ENCODE assay signal across 8 mouse cellular contexts in genomic region chr10:96689976-96690867, GRCm38 (mm10).
DNase-seq lines count a peak whose midpoint lies in the region; ATAC-seq and TF ChIP-seq lines count a peak whose summit lies in the region.
"Had no signal": no experiment of that assay in that cellular context is flagged by ENCODE, and none has a peak within 500 bp of the region (broad histone marks: within the 10 kb centered on the region; RNA-seq: fewer than 3 reads in every experiment).

No protein-coding gene starts in this region.

- H3K27me3 ChIP-seq in limb, embryonic 13.5 days, result no peaks in the 10 kb centered on the region
- no peaks in the 10 kb centered on the region for H3K27me3 ChIP-seq in limb, embryonic 10.5 days (ENCODE audit: low read depth, poor library complexity, severe bottlenecking)
- H3K27me3 ChIP-seq in CH12.LX (replicated peaks), result no peaks in the 10 kb centered on the region
- H3K27me3 ChIP-seq in liver, embryonic 16.5 days (ENCODE audit: control insufficient read depth, insufficient read depth, low read depth, low read length), result no peaks in the 10 kb centered on the region

- H3K9ac ChIP-seq in limb, embryonic 13.5 days, result no peak overlapping the region
- peak overlapping the region; percentile 6 for H3K9ac ChIP-seq in CH12.LX (ENCODE audit: insufficient read depth, low read depth)
- H3K9ac ChIP-seq in liver, embryonic 16.5 days (ENCODE audit: low read depth, low read length), result no peak overlapping the region

- no peaks in the 10 kb centered on the region for H3K9me3 ChIP-seq in limb, embryonic 13.5 days
- no peaks in the 10 kb centered on the region for H3K9me3 ChIP-seq in limb, embryonic 10.5 days (replicated peaks)
- H3K9me3 ChIP-seq in CH12.LX (replicated peaks; ENCODE audit: low read length), result no peaks in the 10 kb centered on the region
- H3K9me3 ChIP-seq in liver, embryonic 16.5 days (replicated peaks; ENCODE audit: control insufficient read depth, low read length), result no peaks in the 10 kb centered on the region

- dilution Hi-C loops in CH12.LX (cut with MboI; ENCODE audit: extremely low pct_ligation_motif_present, extremely low pct_unique_long_range_greater_than_20kb, low sequenced_read_pairs), result no loop called here

- no peak for TF ChIP-seq CTCF in CH12.LX (conservative IDR thresholded peaks at IDR 0.05 in 1 of 2, IDR thresholded peaks at IDR 0.05 in 1 of 2; ENCODE audit: low read depth in 2 of 2, low read length in 2 of 2)

- TF ChIP-seq POLR2A in CH12.LX (IDR thresholded peaks at IDR 0.05; ENCODE audit: low read depth, low read length), result no peak

- H3K4me2 ChIP-seq in limb, embryonic 13.5 days (replicated peaks), result no peak overlapping the region
- H3K4me2 ChIP-seq in CH12.LX (ENCODE audit: insufficient read depth, low read depth, poor library complexity, severe bottlenecking), result peak overlapping the region; percentile 45
- H3K4me2 ChIP-seq in liver, embryonic 16.5 days (ENCODE audit: low read depth, low read length), result no peak overlapping the region

- no peak for TF ChIP-seq RAD21 in CH12.LX (IDR thresholded peaks at IDR 0.05; ENCODE audit: low read depth, low read length)

- H3K27ac ChIP-seq in limb, embryonic 13.5 days, result peak overlapping the region; percentile 39; the same call in 1 of the 2 replicates
- H3K27ac ChIP-seq in limb, embryonic 10.5 days, result no peak overlapping the region
- peak overlapping the region; percentile 15; the same call in 1 of the 2 replicates for H3K27ac ChIP-seq in CH12.LX (ENCODE audit: insufficient read depth, low read depth)
- peak overlapping the region; percentile 57 for H3K27ac ChIP-seq in brown adipose tissue, adult 24 weeks (replicated peaks; ENCODE audit: low read depth, low read length)
- peak overlapping the region; percentile 61 for H3K27ac ChIP-seq in liver, embryonic 16.5 days (ENCODE audit: low read length)

- DNase-seq in limb, embryonic 10.5 days (ENCODE audit: low spot score), result no peak
- DNase-seq in CH12.LX (ENCODE audit: extremely low read depth), result no peak
- no peak for DNase-seq in adrenal gland, postnatal 14 days
- DNase-seq in gastrocnemius, adult 18-20 months (ENCODE audit: low spot score), result no peak
- DNase-seq: cerebellum, adult 9-11 months had no signal

- in situ Hi-C loops in CH12.LX (cut with MboI; ENCODE audit: low pct_ligation_motif_present, low pct_unique_long_range_greater_than_20kb, low sequenced_read_pairs), result no loop called here

- 50% methylated on average over 11 of the region's 11 CpGs for WGBS in limb, embryonic 13.5 days
- WGBS in limb, embryonic 10.5 days, result 64% methylated on average over 11 of the region's 11 CpGs
- WGBS in liver, embryonic 16.5 days (ENCODE audit: insufficient replicate concordance), result 44% methylated on average over 11 of the region's 11 CpGs

- H3K4me3 ChIP-seq in limb, embryonic 13.5 days, result no peak overlapping the region
- H3K4me3 ChIP-seq in limb, embryonic 10.5 days, result no peak overlapping the region
- H3K4me3 ChIP-seq in CH12.LX (replicated peaks in 1 of 3; ENCODE audit: low read depth in 2 of 3, low read length in 2 of 3, poor library complexity in 1 of 3), result no peak overlapping the region
- H3K4me3 ChIP-seq in brown adipose tissue, adult 24 weeks (ENCODE audit: insufficient read depth, low read depth, low read length), result no peak overlapping the region
- H3K4me3 ChIP-seq in liver, embryonic 16.5 days (ENCODE audit: low read depth, low read length), result no peak overlapping the region

- no peaks in the 10 kb centered on the region for H3K79me2 ChIP-seq in CH12.LX (replicated peaks; ENCODE audit: control insufficient read depth, extremely low read depth, insufficient read depth, poor library complexity, severe bottlenecking)

- no peak for TF ChIP-seq EP300 in CH12.LX (IDR thresholded peaks at IDR 0.05; ENCODE audit: low read length)

- no peaks in the 10 kb centered on the region for H3K36me3 ChIP-seq in limb, embryonic 13.5 days
- H3K36me3 ChIP-seq in limb, embryonic 10.5 days, result no peaks in the 10 kb centered on the region
- no peaks in the 10 kb centered on the region for H3K36me3 ChIP-seq in CH12.LX (replicated peaks in 1 of 2; ENCODE audit: control insufficient read depth in 1 of 2, insufficient read depth in 1 of 2, low read length in 1 of 2)
- no peaks in the 10 kb centered on the region for H3K36me3 ChIP-seq in liver, embryonic 16.5 days (ENCODE audit: control insufficient read depth, insufficient read depth)

- ATAC-seq in limb, embryonic 13.5 days (ENCODE audit: low FRiP score, low read depth), result no peak
- no peak for ATAC-seq in liver, embryonic 16.5 days (ENCODE audit: low read depth)

- H3K4me1 ChIP-seq in limb, embryonic 13.5 days, result peaks cover 45% of the 10 kb centered on the region
- peaks cover 10% of the 10 kb centered on the region; the same call in 1 of the 2 replicates for H3K4me1 ChIP-seq in limb, embryonic 10.5 days
- H3K4me1 ChIP-seq in CH12.LX (ENCODE audit: control insufficient read depth in 1 of 2, insufficient read depth in 2 of 2), result peaks cover 2 to 22% of the 10 kb centered on the region in 2 experiments; a peak in 3 of 4 replicates
- H3K4me1 ChIP-seq in brown adipose tissue, adult 24 weeks (ENCODE audit: control insufficient read depth, insufficient read depth, insufficient read length, low read length), result no peaks in the 10 kb centered on the region; the same call in 1 of the 2 replicates
- H3K4me1 ChIP-seq in liver, embryonic 16.5 days (ENCODE audit: control insufficient read depth, low read depth, low read length), result peaks cover 2% of the 10 kb centered on the region

TF ChIP-seq in CH12.LX, 34 proteins besides CTCF, POLR2A, EP300 and RAD21:
- TF ChIP-seq GABPA (IDR thresholded peaks at IDR 0.05; ENCODE audit: insufficient replicate concordance, low read depth, low read length) (no peak), ETS1 (conservative IDR thresholded peaks at IDR 0.05; ENCODE audit: low read depth, low read length) (no peak), MAZ (IDR thresholded peaks at IDR 0.05; ENCODE audit: low read depth, low read length) (no peak), ZC3H11A (IDR thresholded peaks at IDR 0.05; ENCODE audit: low read depth, low read length) (no peak), SIN3A (IDR thresholded peaks at IDR 0.05; ENCODE audit: low read length) (no peak), PAX5 (IDR thresholded peaks at IDR 0.05; ENCODE audit: low read length) (no peak), CHD2 (IDR thresholded peaks at IDR 0.05; ENCODE audit: low read length) (no peak)
